Mouse (Mus musculus) bone marrow macrophage, adult 2 months (primary cell): ENCODE results near the gene Ube2k.

Experiments
- CTCF ChIP-seq: IDR thresholded peaks from 2 replicates; pipeline ENCODE4 v1.5.1; 2012; ENCODE audit warnings: low read depth, mild to moderate bottlenecking, low read length, moderate library complexity
- POLR2A ChIP-seq: IDR thresholded peaks from 2 replicates; pipeline ENCODE4 v1.6.1; 2012; ENCODE audit warnings: mild to moderate bottlenecking, low read depth, low read length, borderline replicate concordance

DNA sequence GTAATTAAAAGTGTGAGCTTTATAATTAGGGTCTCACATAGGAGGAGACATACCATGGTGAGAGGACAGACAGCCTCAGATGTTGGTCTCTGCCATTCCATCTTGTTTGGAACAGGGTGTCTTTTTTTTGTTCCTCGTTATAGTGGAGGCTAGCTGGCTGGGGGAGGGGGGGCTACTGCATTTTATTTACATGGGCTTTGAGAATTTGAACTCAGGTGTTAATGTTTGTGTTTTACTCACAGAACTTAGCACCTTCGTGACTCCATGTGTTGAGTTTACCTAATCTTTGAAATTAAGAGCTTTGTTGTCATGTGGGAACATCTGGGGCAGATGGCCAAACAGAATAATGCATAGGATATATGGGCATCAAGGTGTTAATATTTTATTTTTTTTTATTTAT, 7.6 kb downstream of the Ube2k start:
- TF ChIP-seq CTCF, result no peak
- TF ChIP-seq POLR2A, result no peak
